Mouse (Mus musculus) liver, postnatal 0 days (tissue): ENCODE measurements at regions not wholly inside any gene's neighbourhood (a gene's known extent, or its start where the extent isn't known, plus 50 kb on each side); places are given as distances from the start of the nearest gene placed in this dataset.

Experiments
- ATAC-seq: fragments of 200-750 bp; cut with Nextera tagmentation; 2 replicates; pipeline ENCODE4 v1.8.0; 2017; ENCODE audit warnings: mild to moderate bottlenecking, moderate library complexity
- DNase-seq: peaks from one replicate; pipeline ENCODE4 v3.0.0-alpha.2; 2016
- H3K27ac ChIP-seq: fragments of 300-500 bp; sonication (generic); 2 replicates; pipeline ENCODE4 v1.5.1; 2014; ENCODE audit warnings: antibody characterized with exemption, moderate library complexity, mild to moderate bottlenecking, low read depth
- H3K27me3 ChIP-seq: fragments of 300-500 bp; sonication (generic); 2 replicates; pipeline ENCODE4 v1.6.1; 2014; ENCODE audit warnings: low read length, control low read depth, mixed read lengths; ENCODE audit not compliant: insufficient read depth
- H3K36me3 ChIP-seq: fragments of 300-500 bp; sonication (generic); replicated peaks from 2 replicates; pipeline ENCODE4 v1.6.1; 2014; ENCODE audit warnings: mild to moderate bottlenecking, control low read depth, low read length, moderate library complexity, mixed read lengths; ENCODE audit not compliant: insufficient read depth
- H3K4me1 ChIP-seq: fragments of 300-500 bp; sonication (generic); 2 replicates; pipeline ENCODE4 v1.6.1; 2014; ENCODE audit warnings: antibody characterized with exemption, mild to moderate bottlenecking, control low read depth; ENCODE audit not compliant: insufficient read depth
- H3K4me2 ChIP-seq: fragments of 300-500 bp; sonication (generic); 2 replicates; pipeline ENCODE4 v1.6.1; 2014; ENCODE audit warnings: low read depth, mild to moderate bottlenecking, low read length, moderate library complexity, mixed read lengths
- H3K4me3 ChIP-seq: fragments of 300-500 bp; sonication (generic); 2 replicates; pipeline ENCODE4 v1.5.1; 2014; ENCODE audit warnings: low read depth, low read length
- H3K9ac ChIP-seq: fragments of 300-500 bp; sonication (generic); replicated peaks from 2 replicates; pipeline ENCODE4 v1.6.1; 2014; ENCODE audit warnings: mild to moderate bottlenecking, moderate library complexity
- H3K9me3 ChIP-seq: fragments of 300-500 bp; sonication (generic); 2 replicates; pipeline ENCODE4 v1.6.1; 2016; ENCODE audit warnings: mild to moderate bottlenecking, control low read depth, low read length, mixed read lengths
- CTCF ChIP-seq: sonication (generic); IDR thresholded peaks from 2 replicates; pipeline ENCODE4 v1.5.1; 2016; ENCODE audit warnings: antibody characterized with exemption, low read depth
- EP300 ChIP-seq: IDR thresholded peaks from 2 replicates; pipeline ENCODE4 v1.6.1; 2016; ENCODE audit warnings: antibody characterized with exemption, low read depth, mild to moderate bottlenecking
- WGBS: fragments of 180-500 bp; shearing (Covaris S2); extraction: QIAGEN DNeasy Blood & Tissue Kit; methylation state at CpG from one replicate; pipeline ENCODE4 v1.1.7; 2014; ENCODE audit not compliant: insufficient replicate concordance; 5-methylcytosine and 5-hydroxymethylcytosine counted together

DNA sequence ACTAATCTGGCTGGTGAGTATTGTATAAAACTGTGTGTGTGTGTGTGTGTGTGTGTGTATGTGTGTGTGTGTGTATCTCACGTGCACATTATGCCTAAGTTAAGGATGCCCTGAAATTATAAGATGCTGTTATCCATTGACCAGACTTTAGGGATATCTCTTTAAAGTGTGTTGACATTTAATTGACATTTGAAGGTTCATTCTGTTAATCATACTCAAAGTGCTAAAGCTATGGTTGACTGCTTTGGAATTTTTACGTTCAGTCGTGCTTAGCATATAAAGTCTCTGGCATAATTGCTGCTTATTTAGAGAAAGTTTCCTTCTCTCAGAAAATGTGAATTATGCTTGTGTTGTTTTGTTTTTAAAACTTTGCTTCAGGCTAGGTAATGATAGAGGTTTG lies 135.9 kb downstream of the Ogfrl1 start:
- H3K27me3 ChIP-seq: no peaks in the 10 kb centered on the region
- no peak overlapping the region for H3K27ac ChIP-seq
- 0 out of 2 replicates have a peak, but pooled peaks cover 3% of the 10 kb centered on the region for H3K36me3 ChIP-seq
- no peak overlapping the region for H3K4me3 ChIP-seq
- no peak for ATAC-seq
- peaks cover 25% of the 10 kb centered on the region for H3K4me1 ChIP-seq
- 67% methylated on average over 3 of the region's 3 CpGs for WGBS
- H3K9ac ChIP-seq: no peak overlapping the region
- TF ChIP-seq EP300: no peak
- no peak for TF ChIP-seq CTCF
- H3K4me2 ChIP-seq: no peak overlapping the region
- DNase-seq: no peak
- H3K9me3 ChIP-seq: no peaks in the 10 kb centered on the region

DNA sequence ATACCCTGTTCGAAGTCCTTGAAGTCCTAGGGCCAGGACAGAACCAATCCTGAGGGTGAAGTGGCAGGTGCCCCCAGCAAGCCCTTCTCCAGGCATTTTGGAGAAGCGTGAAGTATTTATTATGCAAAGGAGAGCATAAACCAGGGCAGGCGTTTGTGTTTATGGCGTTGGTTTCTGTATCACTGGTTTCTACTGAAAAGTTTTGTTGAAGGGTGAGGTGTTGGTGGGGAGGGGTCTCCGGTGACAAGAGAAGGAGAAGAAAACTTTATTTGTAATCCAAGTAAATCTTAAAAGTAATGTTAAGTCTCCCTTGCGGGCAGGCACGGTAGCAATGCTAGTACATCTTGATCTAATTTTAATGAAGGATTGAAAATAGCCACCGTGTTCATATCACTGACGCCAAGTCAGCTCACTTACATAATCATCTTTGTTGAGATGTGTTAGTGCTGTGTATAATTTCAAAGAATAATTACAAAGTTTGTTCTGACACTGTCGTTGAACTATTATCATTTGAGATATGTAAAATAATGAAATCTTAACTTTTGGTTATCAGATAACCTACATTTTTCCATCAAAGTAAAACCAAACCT lies 140.2 kb downstream of the Ogfrl1 start:
- no peak for TF ChIP-seq CTCF
- TF ChIP-seq EP300: no peak
- H3K27ac ChIP-seq: peak overlapping the region; percentile 97
- ATAC-seq (no peak), DNase-seq (no peak)
- 32% methylated on average over 10 of the region's 10 CpGs for WGBS
- peaks cover 27% of the 10 kb centered on the region for H3K4me1 ChIP-seq
- 0 out of 2 replicates have a peak, but pooled peaks cover 3% of the 10 kb centered on the region for H3K36me3 ChIP-seq
- peak overlapping the region; percentile 84 for H3K4me3 ChIP-seq
- H3K27me3 ChIP-seq: no peaks in the 10 kb centered on the region
- H3K9me3 ChIP-seq: no peaks in the 10 kb centered on the region
- peak overlapping the region; percentile 73 for H3K4me2 ChIP-seq
- peak overlapping the region; percentile 87 for H3K9ac ChIP-seq

DNA sequence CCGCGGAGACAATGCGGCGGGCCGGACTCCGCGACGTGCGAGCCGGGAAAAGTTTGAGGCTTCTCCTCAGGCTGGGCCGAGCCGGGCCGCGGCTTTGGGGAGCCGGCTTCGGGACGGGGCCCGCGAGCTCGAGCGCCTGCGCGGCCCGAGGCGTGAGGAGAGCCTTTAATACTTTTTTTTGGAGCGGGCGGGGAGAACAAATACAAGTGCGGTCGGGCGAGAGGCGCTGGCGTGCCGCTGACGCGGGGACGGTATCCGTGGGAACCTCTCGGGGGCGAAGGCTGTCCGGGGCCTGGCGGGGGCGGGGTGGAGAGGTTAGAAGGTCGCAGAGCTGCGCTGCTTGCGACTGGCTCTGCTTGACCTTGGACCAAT lies 141.0 kb downstream of the Ogfrl1 start:
- 3% methylated on average over 44 of the region's 45 CpGs for WGBS
- Histone ChIP-seq H3K27ac (peak overlapping the region; percentile 97), H3K4me1 (peaks cover 27% of the 10 kb centered on the region), H3K36me3 (0 out of 2 replicates have a peak, but pooled peaks cover 3% of the 10 kb centered on the region), H3K27me3 (no peaks in the 10 kb centered on the region), H3K4me2 (peak overlapping the region; percentile 73), H3K4me3 (peak overlapping the region; percentile 84), H3K9ac (peak overlapping the region; percentile 87), H3K9me3 (peaks cover 3% of the 10 kb centered on the region; the same call in 1 of the 2 replicates)
- DNase-seq (peak; percentile 85), ATAC-seq (peak; percentile 63)
- TF ChIP-seq CTCF (no peak), EP300 (no peak)

DNA sequence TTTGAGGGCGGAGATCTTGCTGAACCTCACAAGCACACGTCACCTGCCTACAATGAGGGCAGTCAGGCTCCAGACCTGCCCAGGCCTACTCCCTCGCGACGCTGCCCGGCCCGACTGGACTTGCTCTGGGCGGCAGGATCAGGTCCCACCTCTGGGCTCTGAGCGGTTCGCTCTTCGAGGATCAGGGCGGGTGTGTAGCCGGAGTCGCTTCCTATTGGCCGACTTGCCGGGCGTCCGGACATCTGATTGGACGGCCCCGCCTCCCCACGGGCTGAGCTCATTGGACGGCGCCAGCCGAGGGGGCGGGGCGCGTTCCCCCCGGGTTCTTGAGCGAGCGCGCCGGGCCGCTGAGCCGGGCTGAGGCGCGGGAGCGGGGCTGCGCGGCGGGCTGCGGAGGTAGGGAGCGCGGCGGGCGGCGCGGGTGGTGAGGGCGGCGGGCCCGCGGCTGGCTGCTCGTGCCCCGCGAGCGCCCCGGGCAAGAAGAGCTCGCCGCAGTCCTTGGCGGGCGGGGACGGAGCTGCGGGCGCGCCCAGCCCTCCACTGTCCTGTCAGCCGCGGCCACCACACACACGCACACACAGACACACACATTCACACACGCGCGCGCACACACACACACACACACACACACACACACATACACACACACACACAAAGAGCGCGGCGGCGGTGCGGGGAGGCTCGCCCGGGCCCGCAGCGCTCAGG lies 141.5 kb downstream of the Ogfrl1 start:
- DNase-seq: peak; percentile 97
- Histone ChIP-seq H3K4me1 (peaks cover 27% of the 10 kb centered on the region), H3K36me3 (0 out of 2 replicates have a peak, but pooled peaks cover 3% of the 10 kb centered on the region), H3K9ac (peak overlapping the region; percentile 87), H3K4me2 (peak overlapping the region; percentile 73), H3K27me3 (no peaks in the 10 kb centered on the region), H3K9me3 (peaks cover 3% of the 10 kb centered on the region; the same call in 1 of the 2 replicates), H3K27ac (peak overlapping the region; percentile 97), H3K4me3 (peak overlapping the region; percentile 84)
- ATAC-seq: peak; percentile 93
- TF ChIP-seq EP300: peak; percentile 69
- TF ChIP-seq CTCF: no peak
- under 1% methylated on average over 44 of the region's 80 CpGs for WGBS

DNA sequence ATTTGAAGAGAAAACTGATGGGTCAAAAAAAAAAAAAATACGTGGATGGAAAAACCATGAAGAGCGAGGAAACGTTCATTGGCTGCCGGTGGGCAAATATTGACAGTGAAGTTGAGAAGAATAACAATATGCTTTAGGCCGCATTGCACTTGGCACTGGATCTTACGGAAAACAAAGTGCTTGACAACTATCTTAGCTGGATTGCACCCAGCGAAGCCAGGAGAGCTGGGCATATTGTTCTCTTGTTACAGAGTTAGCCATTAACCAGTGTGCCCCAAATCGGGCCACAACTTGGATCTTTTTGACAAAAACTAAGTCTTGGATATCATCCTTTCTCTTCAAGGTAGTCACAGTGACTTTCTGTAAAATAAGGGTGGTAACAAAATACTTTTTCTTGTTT lies 143.3 kb downstream of the Ogfrl1 start:
- ATAC-seq (no peak), DNase-seq (no peak)
- no peaks in the 10 kb centered on the region for H3K36me3 ChIP-seq
- H3K4me1 ChIP-seq: peaks cover 16% of the 10 kb centered on the region
- 0 out of 2 replicates have a peak overlapping the region, but pooled peaks have one; percentile 22 for H3K4me2 ChIP-seq
- peak overlapping the region; percentile 68 for H3K27ac ChIP-seq
- no peaks in the 10 kb centered on the region for H3K27me3 ChIP-seq
- H3K4me3 ChIP-seq: no peak overlapping the region
- H3K9me3 ChIP-seq: peaks cover 3% of the 10 kb centered on the region; the same call in 1 of the 2 replicates
- WGBS: 62% methylated on average over 8 of the region's 8 CpGs
- TF ChIP-seq EP300 (no peak), CTCF (no peak)
- H3K9ac ChIP-seq: no peak overlapping the region

DNA sequence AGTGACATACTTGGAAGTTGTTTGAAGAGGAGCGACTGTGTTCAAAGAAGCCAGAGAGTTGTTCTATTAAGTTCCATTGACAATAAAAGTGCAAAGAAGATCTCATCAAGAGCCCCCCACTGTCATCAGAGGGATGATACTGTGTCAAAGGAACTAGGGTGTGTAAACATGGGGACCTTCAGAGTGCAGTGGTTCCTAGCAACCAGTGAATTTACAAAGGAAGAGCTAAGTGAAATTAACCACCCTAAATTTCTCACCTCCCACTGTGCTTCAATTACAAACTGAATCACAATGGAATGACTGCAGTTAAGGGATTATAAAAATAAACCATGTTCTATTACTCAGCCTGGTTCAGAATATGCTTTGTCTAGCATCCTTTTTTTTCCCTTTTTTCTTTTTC lies 129.5 kb upstream of the 4933415F23Rik start:
- H3K4me2 ChIP-seq: no peak overlapping the region
- WGBS: 73% methylated on average over 1 of the region's 1 CpGs
- no peak for DNase-seq
- no peaks in the 10 kb centered on the region for H3K9me3 ChIP-seq
- H3K4me1 ChIP-seq: no peaks in the 10 kb centered on the region
- no peak for ATAC-seq
- no peak overlapping the region for H3K27ac ChIP-seq
- no peaks in the 10 kb centered on the region for H3K27me3 ChIP-seq
- H3K4me3 ChIP-seq: no peak overlapping the region
- H3K36me3 ChIP-seq: no peaks in the 10 kb centered on the region
- no peak for TF ChIP-seq EP300
- no peak for TF ChIP-seq CTCF
- no peak overlapping the region for H3K9ac ChIP-seq
